Mouse (Mus musculus) testis, postnatal 10 days (tissue): ENCODE data around the gene Prr13.

Experiments
- DNase-seq: peaks from one replicate; pipeline ENCODE4 v3.0.0; 2021; ENCODE audit warnings: low spot score

The Prr13 gene

DNA sequence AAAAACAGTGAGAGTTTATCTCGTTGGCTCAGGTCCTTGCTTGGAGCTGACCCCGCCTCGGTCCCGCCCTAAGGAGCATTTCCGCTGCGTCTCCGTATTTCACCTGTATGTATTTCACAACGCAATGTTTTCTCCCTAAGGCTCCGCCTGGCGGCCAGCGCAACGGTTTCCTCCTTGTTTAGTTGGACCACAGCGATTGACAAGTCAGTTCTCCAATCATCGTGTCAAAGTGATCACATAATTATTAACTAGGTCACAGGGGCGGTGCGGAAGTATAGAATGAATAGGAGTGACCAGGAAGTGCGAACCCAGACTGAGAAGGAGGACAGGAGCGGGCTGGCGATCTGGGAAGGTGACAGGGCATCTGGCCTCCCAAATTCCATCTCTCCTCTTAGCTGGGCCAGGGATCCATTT, at the start of gene Prr13:
Prr13 (plus strand) TSS at position 125 of the 414 bp plus-strand sequence.
- DNase-seq: peak; percentile 83

DNA sequence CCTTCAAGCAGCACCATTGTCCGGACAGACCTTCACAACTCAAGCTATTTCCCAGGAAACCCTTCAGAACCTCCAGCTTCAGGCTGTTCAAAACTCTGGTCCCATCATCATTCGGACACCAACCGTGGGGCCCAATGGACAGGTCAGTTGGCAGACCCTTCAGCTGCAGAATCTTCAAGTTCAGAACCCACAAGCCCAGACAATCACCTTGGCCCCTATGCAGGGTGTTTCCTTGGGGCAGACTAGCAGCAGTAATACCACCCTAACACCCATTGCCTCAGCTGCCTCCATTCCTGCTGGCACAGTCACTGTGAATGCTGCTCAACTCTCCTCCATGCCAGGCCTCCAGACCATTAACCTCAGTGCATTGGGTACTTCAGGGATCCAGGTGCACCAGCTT, 49.5 kb upstream of the Prr13 start:
- DNase-seq: no peak

DNA sequence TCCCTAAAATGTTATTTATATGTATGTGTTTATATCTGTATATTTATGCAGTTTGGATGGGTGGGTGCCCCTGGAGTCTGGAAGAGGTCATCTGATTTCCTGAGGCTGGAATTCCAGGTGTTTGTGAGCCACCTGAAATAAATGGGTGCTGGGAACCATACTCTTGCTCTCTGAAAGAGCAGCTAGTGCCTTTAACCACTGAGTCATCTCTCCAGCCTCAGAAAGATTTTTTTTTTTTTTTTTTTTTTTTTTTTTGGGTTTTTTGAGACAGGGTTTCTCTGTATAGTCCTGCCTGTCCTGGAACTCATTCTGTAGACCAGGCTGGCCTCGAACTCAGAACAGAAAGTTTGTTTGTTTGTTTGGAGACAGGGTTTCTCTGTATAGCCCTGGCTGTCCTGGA, 47.8 kb upstream of the Prr13 start:
- no peak for DNase-seq

DNA sequence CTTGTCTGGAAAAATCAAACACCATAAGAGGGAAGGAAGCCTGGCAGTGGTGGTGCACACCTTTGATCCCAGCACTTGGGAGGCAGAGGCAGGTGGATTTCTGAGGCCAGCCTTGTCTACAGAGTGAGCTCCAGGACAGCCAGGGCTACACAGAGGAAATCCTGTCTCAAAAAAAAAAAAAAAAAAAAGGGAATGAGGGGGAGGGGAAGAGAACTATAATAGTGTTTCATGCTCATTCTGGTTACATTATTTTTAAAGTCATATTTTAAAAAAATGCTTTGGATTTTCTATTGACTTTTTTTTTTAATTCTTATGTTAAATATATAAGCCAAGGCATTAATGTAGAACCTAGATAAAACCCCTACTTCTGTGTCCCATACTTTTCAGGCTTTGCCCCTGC, 45.1 kb upstream of the Prr13 start:
- DNase-seq: no peak

DNA sequence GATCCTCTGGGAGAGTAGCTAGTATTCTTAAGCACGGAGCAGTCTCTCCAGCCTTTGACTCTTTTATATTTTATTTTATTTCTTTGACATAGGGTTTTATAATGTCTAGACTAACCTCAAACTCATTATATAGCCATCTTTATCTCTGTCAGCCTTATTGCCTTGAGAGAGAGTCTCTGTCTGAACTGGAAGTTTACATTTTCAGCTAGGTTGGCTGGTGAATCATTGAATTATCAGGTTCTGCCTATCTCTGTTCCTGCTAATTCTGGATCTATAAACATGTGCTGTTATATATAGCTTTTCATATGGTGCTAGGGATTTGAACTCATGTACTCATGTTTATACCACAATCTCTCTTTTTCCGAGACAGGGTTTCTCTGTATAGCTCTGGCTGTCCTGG, 41.3 kb upstream of the Prr13 start:
- no peak for DNase-seq

DNA sequence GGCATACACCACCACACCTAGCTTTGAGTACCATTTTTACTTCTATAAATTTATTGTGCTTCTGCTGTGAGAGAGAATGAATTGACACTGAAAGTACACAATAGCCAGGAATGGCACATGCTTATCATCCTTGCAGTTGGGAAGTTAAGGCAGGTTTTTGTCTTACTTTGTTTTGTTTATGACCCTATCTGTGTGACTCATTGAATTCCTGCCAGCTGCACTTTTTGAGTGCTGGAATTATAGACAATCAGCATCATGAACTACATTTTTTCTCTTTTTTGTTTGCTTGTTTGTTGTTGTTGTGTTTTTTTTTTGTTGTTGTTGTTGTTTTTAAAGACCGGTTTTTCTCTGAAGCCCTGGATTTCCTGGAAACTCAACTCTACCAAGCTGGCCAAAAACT, 37.8 kb upstream of the Prr13 start:
- DNase-seq: no peak

DNA sequence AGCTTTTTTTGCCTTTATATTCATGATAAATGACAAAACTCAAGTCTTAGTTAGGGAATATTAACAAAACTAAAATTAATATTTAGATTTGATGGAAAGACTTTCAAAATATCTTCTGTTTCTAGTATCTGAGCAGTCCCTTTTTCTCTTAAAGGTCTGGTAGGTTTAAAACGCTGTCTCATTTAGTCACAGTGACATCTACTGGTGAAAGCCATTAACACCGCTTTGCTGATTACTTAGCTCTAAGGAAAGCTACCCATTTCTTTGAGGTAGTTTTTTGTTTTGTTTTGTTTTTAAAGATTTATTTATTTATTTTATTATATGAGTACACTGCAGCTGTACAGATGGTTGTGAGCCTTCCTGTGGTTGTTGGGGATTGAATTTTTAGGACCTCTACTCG, 37.4 kb upstream of the Prr13 start:
- DNase-seq: no peak

DNA sequence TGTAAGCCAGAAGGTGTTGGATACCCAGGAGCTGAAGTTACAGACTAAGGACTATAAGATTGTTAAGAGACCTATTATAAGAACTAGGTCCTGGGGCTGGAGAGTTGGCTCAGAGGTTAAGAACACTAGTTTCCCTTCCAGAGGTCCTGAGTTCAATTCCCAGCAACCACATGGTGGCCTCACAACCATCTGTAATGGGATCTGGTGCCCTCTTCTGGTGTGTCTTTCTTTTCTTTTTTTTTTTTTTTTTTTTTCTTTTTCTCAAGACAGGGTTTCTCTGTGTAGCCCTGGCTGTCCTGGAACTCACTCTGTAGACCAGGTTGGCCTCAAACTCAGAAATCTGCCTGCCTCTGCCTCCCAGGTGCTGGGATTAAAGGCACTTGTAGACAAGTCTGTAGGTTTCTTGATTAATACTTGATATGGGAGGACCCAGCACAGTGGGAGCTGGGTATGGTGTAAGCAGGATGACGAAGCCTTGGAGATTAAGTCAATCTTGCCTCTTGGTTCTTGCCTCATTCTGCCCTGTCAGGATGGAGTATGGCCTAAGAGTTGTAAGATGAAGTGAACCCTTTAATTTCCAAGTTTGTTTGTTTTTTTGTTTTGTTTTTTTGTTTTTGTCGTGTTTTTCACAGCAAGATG, 35.1 kb upstream of the Prr13 start:
- no peak for DNase-seq

DNA sequence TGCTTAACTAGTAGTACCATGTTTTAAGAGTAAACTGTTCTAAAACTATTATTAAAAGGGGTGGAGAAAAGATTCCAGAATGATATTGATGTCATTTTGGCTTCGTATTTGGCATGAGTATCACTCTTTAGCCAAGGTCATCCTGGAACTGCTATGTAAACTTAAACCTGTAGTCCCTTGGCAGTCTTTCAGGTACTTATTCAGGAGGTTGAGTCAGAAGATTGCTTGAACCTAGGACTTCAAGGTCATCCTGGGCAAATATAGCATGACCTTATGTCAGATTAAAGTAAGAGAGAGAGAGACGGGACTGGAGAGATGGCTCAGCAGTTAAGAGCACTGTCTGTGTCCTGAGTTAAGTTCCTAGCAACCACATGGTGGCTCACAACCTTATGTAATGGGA, 34.2 kb upstream of the Prr13 start:
- DNase-seq: no peak

DNA sequence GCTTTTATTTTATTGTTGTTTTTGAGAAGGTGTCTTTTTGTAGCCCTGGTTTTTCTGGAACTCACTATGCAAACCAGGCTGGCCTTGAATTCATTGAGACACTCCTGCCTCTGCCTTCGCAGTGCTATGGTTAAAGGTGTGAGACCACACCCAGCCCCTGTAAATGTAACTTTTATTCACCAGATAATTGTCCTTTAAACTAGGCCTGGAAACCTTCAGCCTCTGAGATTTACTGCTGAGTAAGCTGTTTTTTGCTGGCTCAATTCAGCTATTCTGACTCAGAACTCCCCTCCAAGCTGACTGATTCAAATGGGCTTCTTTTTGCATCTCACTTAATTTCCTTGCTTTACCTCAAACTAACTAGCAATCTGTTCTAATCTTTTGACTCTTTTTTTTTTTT, 31.9 kb upstream of the Prr13 start:
- DNase-seq: no peak

DNA sequence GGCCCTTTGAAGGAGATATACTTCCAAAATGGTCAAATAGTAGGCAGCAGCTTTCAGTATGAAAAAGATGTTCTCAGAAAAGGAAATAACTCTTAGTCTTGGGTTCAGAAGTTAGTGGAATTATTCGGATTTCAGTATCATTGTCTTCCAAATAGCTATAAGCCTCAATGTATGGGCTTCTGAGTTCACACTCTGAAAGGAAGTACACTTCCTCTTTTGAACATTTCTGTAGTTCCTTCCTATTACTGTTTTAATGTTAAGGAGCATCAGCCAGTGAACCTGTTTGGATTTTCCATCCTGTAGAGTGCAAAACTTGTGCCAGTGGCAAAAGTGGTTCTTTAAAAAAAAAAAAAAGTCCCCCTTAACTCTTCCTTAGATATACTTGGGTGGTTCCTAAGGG, 26.8 kb upstream of the Prr13 start:
- DNase-seq: no peak

DNA sequence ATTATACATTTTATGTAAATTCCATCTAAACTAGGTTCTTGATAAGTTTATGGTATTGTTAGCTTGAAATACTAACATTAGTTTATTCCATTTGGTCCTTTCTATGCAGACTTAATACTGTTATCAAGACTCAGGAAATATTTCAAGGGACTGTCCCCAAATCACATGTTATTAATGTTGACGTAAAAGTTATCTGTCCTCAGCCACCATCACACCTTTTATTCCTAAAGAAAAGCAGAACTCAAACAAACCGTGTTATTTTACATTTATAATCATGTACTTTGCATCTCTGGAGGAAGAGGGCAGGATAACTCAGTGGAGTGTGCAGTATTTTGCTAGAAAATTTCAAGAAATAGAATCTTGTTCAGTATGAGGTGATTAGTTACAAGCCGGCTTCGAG, 25.7 kb upstream of the Prr13 start:
- DNase-seq: no peak

DNA sequence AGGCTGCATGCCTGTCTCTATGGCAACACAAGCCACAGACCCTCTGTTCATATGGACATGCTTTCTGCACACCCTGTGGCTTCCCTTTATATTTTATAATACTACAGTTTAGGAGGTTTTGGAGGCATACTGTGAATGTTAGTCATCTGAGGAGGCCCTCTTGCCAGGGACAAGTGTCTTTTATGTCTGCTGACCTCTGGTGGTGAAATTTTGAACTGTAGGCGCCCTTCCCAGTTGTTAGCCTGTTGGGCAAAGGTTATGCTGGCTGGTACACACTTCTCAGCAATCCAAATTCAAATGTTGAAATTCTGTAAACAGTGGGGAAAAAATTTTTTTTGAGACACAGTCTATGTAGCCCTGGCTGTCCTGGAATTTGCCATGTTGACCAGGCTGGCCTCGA, 16.3 kb upstream of the Prr13 start:
- peak; percentile 91 for DNase-seq

DNA sequence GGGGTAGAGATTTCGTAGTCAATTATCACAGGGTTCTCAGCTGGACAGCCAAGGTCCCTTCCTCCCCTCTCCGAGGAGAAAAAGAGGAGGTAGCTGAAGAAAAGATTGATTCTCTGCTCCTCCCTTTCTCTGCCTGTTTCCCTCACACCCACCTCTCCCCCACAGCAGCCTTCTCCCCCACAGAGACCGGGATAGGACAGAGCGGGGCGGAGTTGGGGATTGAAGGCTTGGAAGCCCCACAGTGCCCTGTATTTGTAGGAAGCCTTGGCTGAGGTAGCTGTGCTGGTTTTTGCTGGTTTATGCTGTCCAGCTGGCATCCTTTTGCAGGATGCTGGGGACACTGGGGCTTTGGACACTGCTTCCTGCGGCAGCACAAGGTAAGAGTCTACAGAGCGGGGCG, 13.7 kb upstream of the Prr13 start, which contains the start of gene Amhr2:
Amhr2 (plus strand) TSS at position 222 of the 400 bp plus-strand sequence.
- peak; percentile 75 for DNase-seq

DNA sequence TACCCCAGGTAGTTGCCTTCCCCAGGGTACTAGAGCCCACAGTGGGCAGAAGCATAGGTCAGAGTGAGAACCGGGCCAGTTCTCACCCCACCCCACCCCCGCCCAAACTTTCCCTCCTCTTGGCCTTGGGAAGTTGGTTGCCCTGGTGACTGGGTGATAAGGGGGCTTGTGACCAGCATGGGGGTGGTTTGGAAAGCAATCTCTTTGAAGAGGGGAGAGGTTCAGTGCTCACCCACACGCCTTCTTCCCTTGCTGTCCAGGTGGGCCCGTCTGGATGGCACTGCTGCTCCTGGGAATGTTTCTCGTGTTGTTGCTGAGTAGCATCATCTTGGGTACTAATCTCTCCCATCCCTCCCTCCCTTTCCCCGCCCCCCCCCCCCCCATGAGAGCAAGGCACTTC, 12.4 kb upstream of the Prr13 start:
- DNase-seq: peak; percentile 64

DNA sequence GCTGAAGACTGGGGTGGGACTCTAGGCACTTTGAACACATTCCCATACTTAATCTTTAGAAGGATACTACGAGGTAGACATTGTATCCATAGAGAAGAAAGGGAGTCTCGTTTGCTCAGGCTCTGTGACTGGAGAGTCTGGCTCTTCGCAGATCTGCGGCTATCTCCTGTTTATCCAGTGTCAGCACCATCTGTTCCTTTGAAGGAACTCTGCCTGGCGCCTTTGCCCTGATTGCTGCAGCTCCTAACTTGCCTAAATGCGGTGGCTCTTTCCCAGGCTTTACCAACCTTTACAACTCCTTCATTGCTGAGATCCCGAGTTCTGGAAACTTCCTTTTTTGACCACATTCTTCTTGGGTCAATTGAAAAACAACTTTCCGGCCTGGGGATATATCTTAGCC, 9.5 kb upstream of the Prr13 start:
- DNase-seq: peak; percentile 51

DNA sequence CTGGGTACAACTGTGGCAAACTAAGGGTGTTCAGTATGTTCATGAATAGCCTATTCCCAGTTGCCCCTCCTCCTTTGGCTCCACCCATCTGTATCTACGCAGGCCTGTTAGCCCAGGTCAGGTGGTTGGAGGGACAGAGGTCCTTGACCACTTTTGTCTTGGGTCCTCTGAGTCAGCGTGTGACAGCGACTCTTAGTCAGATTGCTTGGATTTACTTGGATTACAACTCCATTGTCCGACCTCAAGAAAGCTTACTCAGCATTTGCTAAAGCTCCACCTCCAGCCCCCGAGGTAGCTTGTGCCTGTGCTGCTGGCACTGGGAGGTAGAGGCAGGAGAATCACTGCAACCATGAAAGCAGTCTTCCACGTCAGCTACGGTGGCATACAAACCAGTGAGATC, 7.9 kb upstream of the Prr13 start:
- DNase-seq: no peak

DNA sequence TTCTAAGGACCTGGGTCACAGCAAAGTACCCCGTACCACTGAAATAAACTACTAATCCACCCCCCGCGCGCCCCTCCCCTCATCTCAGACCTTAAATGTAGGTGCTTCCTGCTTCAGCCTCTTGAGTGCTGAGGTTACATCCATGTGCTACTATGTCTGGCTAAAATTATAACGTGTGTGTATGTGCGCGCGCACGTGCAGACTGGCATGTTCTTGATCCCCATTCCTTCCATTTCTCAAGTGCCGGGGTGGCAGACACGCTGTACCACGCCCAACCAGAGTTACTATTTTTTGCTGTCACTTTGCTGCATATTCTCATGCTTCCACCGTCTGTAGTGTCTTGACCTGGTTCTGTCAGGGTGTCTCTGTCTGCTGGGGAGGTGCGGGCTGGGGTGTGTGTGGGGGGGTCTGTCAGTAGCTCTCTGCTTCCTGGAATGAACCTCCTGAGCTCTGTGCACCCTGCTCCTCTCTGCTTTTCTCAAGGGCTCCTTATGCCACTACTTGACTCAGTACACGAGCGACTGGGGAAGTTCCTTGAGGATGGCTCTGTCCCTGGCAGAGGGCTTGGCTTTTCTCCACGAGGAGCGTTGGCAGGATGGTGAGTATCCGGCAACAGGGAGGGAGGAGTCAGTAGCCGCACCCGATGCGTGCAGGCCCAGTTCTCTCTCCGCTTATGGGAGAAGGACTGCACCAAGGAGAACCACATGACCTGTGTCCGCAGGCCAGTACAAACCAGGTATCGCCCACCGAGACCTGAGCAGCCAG, 7.0 kb upstream of the Prr13 start:
- no peak for DNase-seq

DNA sequence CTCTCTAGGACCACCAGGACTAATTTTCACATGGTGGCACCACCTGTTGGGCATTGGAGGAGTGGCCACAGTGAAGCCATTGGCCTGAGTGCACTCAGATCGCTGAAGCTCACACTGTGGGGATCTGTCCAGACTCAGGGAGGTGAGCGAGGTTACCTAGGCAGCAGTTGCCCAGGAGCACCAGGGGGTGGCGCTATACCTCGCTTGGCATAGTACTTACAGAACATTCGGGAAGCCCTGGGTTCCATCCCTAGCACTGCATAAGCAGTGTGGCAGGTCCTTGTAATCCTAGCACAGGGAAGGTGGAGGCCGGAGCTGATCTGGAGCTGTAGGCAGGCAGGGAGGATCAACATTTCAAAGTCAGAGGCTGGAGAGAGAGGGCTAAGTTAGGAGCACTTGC, 2.8 kb upstream of the Prr13 start:
- DNase-seq: peak; percentile 76

DNA sequence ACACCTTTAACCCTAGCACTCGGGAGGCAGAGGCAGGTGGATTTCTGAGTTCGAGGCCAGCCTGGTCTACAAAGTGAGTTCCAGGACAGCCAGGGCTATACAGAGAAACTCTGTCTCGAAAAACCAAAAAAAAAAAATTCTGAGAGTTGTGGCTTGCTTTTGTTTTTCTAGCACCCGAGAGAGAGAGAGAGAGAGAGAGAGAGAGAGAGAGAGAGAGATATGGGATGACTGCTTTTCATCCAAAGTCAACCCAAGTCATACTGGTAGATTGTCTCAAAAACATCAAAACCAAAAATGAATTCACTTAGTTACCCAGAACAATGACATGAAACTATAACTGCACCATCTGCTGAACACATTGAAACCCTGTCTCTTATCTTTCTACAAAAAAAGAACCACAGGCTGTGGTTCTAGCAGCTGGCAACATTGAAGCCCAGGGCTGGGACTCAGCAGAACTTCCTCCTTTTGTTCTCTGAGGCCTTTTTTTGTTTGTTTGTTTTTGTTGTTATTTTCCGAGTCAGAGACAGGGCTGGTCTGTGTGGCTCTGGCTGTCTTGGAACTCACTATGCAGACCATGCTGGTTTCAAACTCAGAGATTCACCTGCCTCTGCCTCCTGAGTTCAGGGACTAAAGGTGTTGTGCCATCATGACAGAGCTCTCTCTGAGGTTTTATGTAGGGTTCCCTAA, 635 bp upstream of the Prr13 start:
- no peak for DNase-seq

DNA sequence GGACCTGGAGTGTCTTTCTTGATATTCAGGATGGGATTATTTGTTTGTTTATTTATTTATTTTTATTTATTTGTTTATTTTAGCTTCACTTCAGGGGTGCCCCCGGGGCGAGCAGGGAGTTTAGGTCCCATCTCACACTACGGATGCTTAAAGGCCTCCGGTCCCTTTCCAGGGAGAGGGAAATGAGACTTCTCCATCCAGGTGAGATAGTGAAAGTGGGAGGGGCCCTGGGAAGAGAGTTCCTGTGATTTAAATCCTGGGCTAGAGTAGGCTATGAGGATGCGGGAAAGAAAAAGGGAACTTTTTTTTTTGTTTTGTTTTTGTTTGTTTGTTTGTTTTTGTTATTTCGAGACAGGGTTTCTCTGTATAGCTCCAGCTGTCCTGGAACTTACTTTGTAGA, 553 bp downstream of the Prr13 start:
- no peak for DNase-seq

DNA sequence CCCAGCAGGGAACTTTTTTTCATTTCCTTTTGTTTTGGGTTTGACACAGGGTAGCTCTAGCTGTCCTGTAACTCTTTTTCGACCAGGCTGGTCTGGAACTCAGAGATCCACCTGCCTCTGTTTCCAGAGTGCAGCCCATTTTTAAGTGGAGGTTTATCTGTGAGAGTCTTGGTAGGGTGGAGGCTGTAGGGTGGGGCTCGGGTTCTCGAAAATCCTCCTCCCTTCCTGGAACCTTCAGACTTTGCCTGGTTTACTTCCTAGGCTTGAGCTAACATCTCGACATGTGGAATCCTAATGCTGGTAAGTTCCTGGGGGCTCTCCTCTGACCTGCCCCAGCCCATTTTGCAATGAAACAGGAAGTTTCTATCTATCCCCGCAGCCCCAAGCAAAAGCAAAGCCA, 1.0 kb downstream of the Prr13 start:
- no peak for DNase-seq

DNA sequence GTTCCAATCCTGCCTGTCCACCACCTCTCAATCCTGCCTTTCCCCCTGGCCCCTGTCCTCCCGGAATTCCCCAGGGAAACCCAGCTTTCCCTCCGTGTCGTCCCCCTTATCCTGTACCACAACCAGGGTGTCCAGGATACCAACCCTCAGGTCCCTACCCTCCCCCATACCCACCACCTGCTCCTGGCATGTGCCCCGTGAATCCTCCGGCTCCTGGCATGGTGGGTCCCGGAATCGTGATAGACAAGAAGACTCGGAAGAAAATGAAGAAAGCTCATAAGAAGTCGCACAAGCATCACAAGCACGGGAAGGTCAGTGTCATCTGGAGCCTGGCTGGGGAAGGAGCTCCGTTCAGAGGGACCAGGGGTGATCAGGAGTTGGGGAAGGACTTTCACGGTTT, 1.6 kb downstream of the Prr13 start:
- DNase-seq: no peak
